Mouse (Mus musculus): ENCODE data around the gene Plcb1. TPM values are rescaled to one million over a fixed set of nuclear protein-coding genes. Genes with fewer than 3 reads are reported as not detected.

Gene Plcb1
- total RNA-seq, 2 experiments from 2014 or later, result 152 to 156 TPM

DNA sequence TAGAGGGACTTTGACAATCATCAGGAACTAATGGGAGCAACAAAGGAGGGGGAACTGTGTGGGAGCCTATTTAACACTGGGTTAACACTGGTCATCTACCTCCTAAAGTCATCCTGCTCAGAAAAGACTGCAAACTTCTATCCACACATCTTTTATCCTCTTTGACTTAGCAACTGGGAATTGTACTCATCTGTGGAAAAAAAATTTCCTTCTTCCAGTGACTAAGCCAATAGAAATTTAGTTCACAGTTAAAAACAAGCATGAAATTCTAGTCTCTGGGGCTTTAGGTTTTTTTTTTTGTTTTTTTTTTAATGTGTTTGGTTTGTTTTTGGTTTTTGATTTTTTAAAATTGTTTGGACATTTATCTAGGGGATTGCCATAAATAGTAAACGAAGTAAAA lies 595.5 kb downstream of the Plcb1 start:
- Histone ChIP-seq H3K4me3 (no peak overlapping the region), H3K27ac (no peak overlapping the region)
- TF ChIP-seq CTCF (conservative IDR thresholded peaks at IDR 0.05), result no peak
- no peak for DNase-seq (ENCODE audit: low spot score in 2 of 2)

DNA sequence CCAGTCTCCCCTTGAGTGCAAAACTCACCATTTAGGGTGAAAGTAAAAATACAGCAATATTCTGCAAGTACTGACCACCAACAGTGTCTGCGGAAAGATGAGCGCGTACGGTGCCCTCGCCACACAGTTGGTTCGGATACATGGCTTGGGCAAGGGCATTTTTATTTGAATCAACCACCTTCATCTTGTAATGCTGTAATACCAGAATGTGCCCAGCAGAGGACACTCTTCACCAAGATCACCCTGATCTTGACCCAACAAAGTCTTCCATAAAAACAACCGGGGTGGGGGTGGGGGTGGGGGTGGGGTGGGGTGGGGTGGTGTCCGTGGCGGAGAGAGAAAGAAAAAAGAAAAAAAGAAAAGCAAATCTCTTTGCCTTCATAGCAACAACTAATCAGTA lies 602.1 kb downstream of the Plcb1 start:
- peak; percentile 67 for TF ChIP-seq CTCF (conservative IDR thresholded peaks at IDR 0.05)
- peak in 1 of 2 experiments; percentile 16 for DNase-seq (ENCODE audit: low spot score in 2 of 2)
- Histone ChIP-seq H3K27ac (no peak overlapping the region), H3K4me3 (no peak overlapping the region)

DNA sequence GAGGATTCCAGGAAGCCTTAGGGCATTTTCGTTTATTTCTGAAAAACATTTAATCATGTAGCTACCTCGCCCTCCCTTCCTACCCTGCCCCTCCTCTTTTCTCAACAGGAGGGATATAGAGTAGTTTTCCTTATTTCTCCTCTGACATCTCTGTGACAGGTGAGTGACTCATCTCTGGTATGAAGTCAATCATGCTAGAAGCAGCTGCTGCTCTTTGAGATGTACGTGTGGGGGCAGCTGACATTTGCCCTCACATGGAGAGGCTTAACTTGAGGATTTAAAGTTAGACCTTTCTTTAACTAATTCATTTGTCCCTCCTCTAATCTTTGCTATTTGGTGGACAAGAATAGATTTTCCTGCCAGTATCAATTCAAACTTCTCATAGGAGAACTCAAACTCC lies 608.8 kb downstream of the Plcb1 start:
- Histone ChIP-seq H3K4me3 (no peak overlapping the region), H3K27ac (no peak overlapping the region)
- no peak for TF ChIP-seq CTCF (conservative IDR thresholded peaks at IDR 0.05)
- DNase-seq (ENCODE audit: low spot score in 2 of 2), result no peak

DNA sequence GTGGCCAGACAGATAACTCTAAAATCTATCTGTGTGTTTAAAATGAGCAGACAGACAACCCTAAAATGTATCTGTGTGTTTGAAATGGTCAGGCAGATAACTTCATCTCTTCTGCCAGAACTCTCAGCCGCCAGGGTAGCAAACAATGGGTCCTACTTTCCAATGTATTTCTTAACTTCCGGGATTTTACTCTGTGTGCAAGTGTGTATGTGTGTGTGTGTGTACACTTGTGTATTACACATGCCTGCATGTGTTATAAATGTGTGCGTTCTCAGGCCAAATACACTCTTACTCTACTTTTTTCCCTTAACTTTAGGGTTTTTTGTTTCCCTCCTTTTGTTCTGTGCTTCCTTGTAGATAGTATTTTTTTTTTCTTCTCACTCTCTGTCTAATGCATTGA lies 610.5 kb downstream of the Plcb1 start:
- H3K27ac ChIP-seq, result no peak overlapping the region
- no peak for TF ChIP-seq CTCF (conservative IDR thresholded peaks at IDR 0.05)
- no peak overlapping the region for H3K4me3 ChIP-seq
- no peak for DNase-seq (ENCODE audit: low spot score in 2 of 2)

GRCm38 (mm10) chr2:135397970-135398369 lies 612.1 kb downstream of the Plcb1 start:
- no peak for DNase-seq (ENCODE audit: low spot score in 2 of 2)
- Histone ChIP-seq H3K4me3 (no peak overlapping the region), H3K27ac (no peak overlapping the region)
- TF ChIP-seq CTCF (conservative IDR thresholded peaks at IDR 0.05), result no peak

DNA sequence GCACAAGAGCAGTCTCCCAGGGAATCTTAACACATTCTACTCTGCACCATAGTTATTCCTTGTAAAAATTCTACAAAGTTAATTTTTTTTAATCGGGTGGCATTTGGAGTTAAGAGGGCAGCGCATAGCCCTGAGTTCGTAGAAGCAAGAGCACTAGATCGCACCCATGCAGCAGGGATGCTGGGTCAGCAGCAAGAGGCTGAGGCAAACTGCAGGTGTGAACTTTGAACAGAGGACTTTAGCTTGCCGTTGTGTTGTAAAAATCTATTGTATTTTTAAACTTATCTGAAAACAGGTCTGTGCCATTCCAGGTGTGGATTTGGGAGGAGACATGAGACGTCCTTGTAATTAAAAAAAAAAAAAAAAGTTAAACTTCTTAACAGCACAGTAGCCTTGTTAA lies 613.9 kb downstream of the Plcb1 start:
- Histone ChIP-seq H3K27ac (no peak overlapping the region), H3K4me3 (no peak overlapping the region)
- DNase-seq (ENCODE audit: low spot score in 2 of 2), result no peak
- no peak for TF ChIP-seq CTCF (conservative IDR thresholded peaks at IDR 0.05)

DNA sequence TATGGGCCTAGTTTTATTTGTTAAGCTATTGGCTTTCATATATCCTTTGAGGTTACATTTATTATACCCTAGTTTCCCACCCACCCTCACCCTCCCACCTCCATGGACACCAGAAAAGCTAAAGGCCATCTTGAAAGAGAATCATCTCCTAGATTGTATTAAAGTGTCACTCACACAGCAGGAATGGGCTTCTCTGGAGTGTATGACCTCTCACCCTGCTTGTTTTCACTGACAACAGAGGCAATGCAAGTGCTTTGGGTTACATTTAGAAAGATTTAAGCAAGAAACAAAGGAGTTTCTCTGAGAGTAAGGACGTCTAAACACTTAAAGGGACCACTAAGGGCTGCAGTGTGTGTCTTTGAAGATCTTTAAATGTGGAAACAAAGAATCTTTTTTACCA lies 617.0 kb downstream of the Plcb1 start:
- Histone ChIP-seq H3K27ac (no peak overlapping the region), H3K4me3 (no peak overlapping the region)
- TF ChIP-seq CTCF (conservative IDR thresholded peaks at IDR 0.05), result no peak
- DNase-seq (ENCODE audit: low spot score in 2 of 2), result no peak

- no peak for TF ChIP-seq CTCF (conservative IDR thresholded peaks at IDR 0.05)
- H3K4me3 ChIP-seq, result no peak overlapping the region
Observed at GRCm38 (mm10) chr2:135403344-135403743, 617.5 kb downstream of the Plcb1 start.

GRCm38 (mm10) chr2:135404095-135404494 lies 618.2 kb downstream of the Plcb1 start:
- no peak overlapping the region for H3K4me3 ChIP-seq
- TF ChIP-seq CTCF (conservative IDR thresholded peaks at IDR 0.05), result no peak
- no peak for DNase-seq (ENCODE audit: low spot score in 2 of 2)
- no peak overlapping the region for H3K27ac ChIP-seq

More at GRCm38 (mm10) chr2:135403344-135403743, 617.5 kb downstream of the Plcb1 start:
- H3K27ac ChIP-seq, result no peak overlapping the region
- no peak for DNase-seq (ENCODE audit: low spot score in 2 of 2)

DNA sequence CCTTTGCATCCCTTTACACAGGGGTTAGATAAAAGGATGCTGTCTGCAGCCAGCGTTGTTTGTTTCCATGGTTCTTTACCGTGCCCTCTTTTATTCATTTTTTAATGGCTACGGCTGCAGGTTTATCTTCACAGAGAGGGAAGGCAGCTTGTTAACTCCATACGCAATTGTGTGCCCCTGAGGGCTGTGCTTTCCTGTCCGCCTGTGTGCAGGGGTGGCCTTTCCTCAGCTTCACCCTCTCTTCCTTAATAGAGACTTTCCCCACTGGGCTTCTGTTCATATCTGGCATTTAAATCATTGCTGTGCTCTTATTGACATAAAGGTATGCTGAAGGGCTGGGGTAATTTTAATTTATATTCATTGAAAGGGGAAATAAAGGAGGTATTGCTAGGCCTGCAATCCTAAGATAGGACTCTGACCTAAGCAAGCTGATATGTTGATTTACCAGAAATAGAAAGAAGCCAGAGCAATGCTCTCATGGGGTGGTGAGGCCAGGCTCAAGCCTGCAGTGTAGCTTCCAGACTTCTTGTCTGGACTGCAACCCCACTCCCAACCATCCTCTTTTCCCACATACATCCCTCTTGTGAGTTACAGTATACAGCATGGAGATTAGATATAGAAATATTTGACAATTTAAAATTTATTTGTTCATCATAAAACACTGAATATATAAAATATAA lies 623.7 kb downstream of the Plcb1 start:
- no peak for TF ChIP-seq CTCF (conservative IDR thresholded peaks at IDR 0.05)
- no peak overlapping the region for H3K27ac ChIP-seq
- H3K4me3 ChIP-seq, result no peak overlapping the region
- no peak for DNase-seq (ENCODE audit: low spot score in 2 of 2)

DNA sequence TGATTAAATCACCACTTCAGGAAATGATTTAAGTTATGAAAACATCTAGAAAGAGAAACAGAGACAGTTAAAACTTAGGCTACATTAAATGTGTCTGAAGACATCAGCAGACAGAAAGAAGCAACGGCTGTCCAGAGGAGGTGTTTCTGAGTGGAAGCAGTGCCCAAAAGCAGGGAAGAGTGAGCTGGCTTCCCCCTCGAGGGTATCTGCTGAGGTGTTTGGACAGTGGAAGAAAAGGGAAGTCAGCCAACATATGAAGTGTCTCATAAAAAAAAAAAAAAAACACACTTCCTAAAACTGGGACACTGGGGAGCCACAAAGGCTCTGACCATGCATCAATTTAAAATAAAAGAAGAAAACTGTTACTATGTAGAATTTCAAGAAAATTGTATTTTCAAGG lies 625.8 kb downstream of the Plcb1 start:
- no peak overlapping the region for H3K4me3 ChIP-seq
- DNase-seq (ENCODE audit: low spot score in 2 of 2), result no peak
- TF ChIP-seq CTCF (conservative IDR thresholded peaks at IDR 0.05), result no peak
- H3K27ac ChIP-seq, result no peak overlapping the region

GRCm38 (mm10) chr2:135415137-135415536 lies 629.3 kb downstream of the Plcb1 start:
- DNase-seq (ENCODE audit: low spot score in 2 of 2), result no peak
- Histone ChIP-seq H3K27ac (no peak overlapping the region), H3K4me3 (no peak overlapping the region)
- TF ChIP-seq CTCF (conservative IDR thresholded peaks at IDR 0.05), result no peak

- DNase-seq (ENCODE audit: low spot score in 2 of 2), result no peak
- TF ChIP-seq CTCF (conservative IDR thresholded peaks at IDR 0.05), result no peak
- H3K27ac ChIP-seq, result no peak overlapping the region
- no peak overlapping the region for H3K4me3 ChIP-seq
Observed at GRCm38 (mm10) chr2:135419301-135419700, 633.4 kb downstream of the Plcb1 start.

DNA sequence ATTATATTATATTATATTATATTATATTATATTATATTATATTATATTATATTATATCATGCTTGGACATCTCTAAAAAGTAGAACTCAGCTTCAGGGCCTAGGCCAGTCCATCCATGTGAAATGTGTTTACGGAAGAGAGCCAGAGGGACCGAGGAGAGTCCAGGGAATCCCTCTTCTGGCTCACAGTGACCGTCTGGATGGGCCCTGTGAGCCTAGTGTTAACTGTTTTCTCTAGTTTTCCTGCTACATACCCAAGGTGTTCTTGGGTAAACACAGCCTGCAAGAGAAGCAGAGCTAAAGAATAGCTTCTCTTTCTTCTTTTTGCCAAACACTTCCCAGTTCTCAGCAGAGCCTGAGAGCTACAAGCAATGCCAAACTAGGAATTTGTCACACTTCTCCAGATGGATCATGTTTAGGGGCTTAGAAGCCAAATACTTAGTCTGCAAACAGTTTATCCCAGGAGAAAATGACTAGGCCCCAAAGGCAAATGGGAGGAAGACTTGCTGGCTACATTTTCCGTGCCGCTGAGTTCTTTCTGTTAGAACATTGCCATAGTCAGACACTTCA lies 649.2 kb downstream of the Plcb1 start:
- no peak for DNase-seq (ENCODE audit: low spot score in 2 of 2)
- no peak overlapping the region for H3K27ac ChIP-seq
- TF ChIP-seq CTCF (conservative IDR thresholded peaks at IDR 0.05), result no peak
- H3K4me3 ChIP-seq, result no peak overlapping the region

Data from layer of hippocampus, adult 2 months (tissue).